Mouse (Mus musculus) lung, postnatal 0 days (tissue): ENCODE measurements around the gene Itpr2. TPM values are rescaled to one million over a fixed set of nuclear protein-coding genes. Genes with fewer than 3 reads are reported as not detected.

Experiments
- ATAC-seq: fragments of 200-750 bp; cut with Nextera tagmentation; 2 replicates; pipeline ENCODE4 v1.8.0; 2017; ENCODE audit warnings: moderate library complexity
- DNase-seq: peaks from one replicate; pipeline ENCODE4 v3.0.0-alpha.2; 2016; ENCODE audit warnings: low spot score
- H3K27ac ChIP-seq: fragments of 300-500 bp; sonication (generic); 2 replicates; pipeline ENCODE4 v1.5.1; 2014; ENCODE audit warnings: antibody characterized with exemption, mild to moderate bottlenecking, low read length, mixed read lengths
- H3K27me3 ChIP-seq: fragments of 300-500 bp; sonication (generic); replicated peaks from 2 replicates; pipeline ENCODE4 v1.6.1; 2014; ENCODE audit warnings: low read length, mixed read lengths; ENCODE audit not compliant: insufficient read depth
- H3K36me3 ChIP-seq: fragments of 300-500 bp; sonication (generic); 2 replicates; pipeline ENCODE4 v1.6.1; 2014; ENCODE audit warnings: low read length, mixed read lengths; ENCODE audit not compliant: insufficient read depth
- H3K4me1 ChIP-seq: fragments of 300-500 bp; sonication (generic); 2 replicates; pipeline ENCODE4 v1.6.1; 2014; ENCODE audit warnings: antibody characterized with exemption, low read depth, low read length, mixed read lengths; ENCODE audit not compliant: insufficient read depth
- H3K4me2 ChIP-seq: fragments of 300-500 bp; sonication (generic); replicated peaks from 2 replicates; pipeline ENCODE4 v1.6.1; 2014; ENCODE audit warnings: low read depth, mild to moderate bottlenecking, low read length, moderate library complexity, mixed read lengths
- H3K4me3 ChIP-seq: fragments of 300-500 bp; sonication (generic); 2 replicates; pipeline ENCODE4 v1.5.1; 2014; ENCODE audit warnings: low read depth, low read length
- H3K9ac ChIP-seq: fragments of 300-500 bp; sonication (generic); replicated peaks from 2 replicates; pipeline ENCODE4 v1.6.1; 2014; ENCODE audit warnings: low read depth, mild to moderate bottlenecking
- H3K9me3 ChIP-seq: fragments of 300-500 bp; sonication (generic); 2 replicates; pipeline ENCODE4 v1.6.1; 2016; ENCODE audit warnings: low read length, mixed read lengths
- CTCF ChIP-seq: IDR thresholded peaks from 2 replicates; pipeline ENCODE4 v1.5.1; 2016; ENCODE audit warnings: antibody characterized with exemption, mild to moderate bottlenecking
- EP300 ChIP-seq: IDR thresholded peaks from 2 replicates; pipeline ENCODE4 v1.6.1; 2016; ENCODE audit warnings: antibody characterized with exemption, mild to moderate bottlenecking, control low read depth
- WGBS: fragments of 180-500 bp; shearing (Covaris S2); extraction: QIAGEN DNeasy Blood & Tissue Kit; methylation state at CpG from one replicate; pipeline ENCODE4 v1.1.7; 2014; 5-methylcytosine and 5-hydroxymethylcytosine counted together
- polyA plus RNA-seq: library from polyadenylated mRNA; unstranded; fragments of >200 nt; fragmentation: Nextera tagmentation; extraction: Ambion mirVana; gene quantifications from 2 replicates; pipeline ENCODE4 v1.2.1, GENCODE M21; 2015

Gene Itpr2
- polyA plus RNA-seq, 1 experiment from 2014 or later: 15.7 TPM

DNA sequence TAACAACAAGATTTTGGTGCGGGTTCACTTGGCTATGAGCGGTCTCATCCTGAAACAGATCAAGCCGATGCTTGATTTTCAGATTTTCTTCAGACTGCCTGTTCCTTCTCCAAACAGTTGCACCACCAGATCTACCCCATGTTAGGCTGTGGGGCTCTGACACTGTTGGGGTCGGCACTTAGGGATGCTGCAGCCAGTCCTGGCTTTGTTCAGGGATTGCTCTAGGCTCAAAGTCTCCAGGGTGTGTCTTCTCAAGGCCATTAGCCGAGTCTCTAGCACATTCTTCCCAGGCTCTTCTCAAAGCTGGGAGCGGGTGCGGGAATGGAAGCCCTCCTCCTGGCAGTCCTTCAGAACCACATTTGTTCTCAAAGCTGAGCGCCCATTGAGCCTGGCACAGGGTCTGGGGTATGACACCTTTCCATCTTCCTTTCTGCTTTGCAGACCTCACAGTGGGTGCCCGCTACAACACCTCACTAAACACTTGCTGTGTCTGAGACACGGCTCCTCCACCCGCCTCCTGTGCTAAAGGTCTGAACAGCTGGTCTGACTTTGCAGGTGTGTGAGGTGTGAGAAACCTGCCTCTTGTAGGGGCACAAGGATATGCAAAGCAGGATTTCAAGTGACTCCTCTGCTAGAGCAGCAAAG, 217.0 kb downstream of the Itpr2 start:
- no peaks in the 10 kb centered on the region for H3K27me3 ChIP-seq
- DNase-seq (no peak), ATAC-seq (no peak)
- no peak overlapping the region for H3K4me3 ChIP-seq
- H3K27ac ChIP-seq: no peak overlapping the region
- H3K4me2 ChIP-seq: no peak overlapping the region
- 85% methylated on average over 11 of the region's 11 CpGs for WGBS
- H3K9me3 ChIP-seq: no peaks in the 10 kb centered on the region
- no peaks in the 10 kb centered on the region for H3K4me1 ChIP-seq
- H3K9ac ChIP-seq: no peak overlapping the region
- TF ChIP-seq EP300 (no peak), CTCF (no peak)
- H3K36me3 ChIP-seq: no peaks in the 10 kb centered on the region

- no peaks in the 10 kb centered on the region for H3K4me1 ChIP-seq
- no peak overlapping the region for H3K4me2 ChIP-seq
- ATAC-seq (no peak), DNase-seq (no peak)
- H3K27me3 ChIP-seq: no peaks in the 10 kb centered on the region
- H3K36me3 ChIP-seq: no peaks in the 10 kb centered on the region
- no peak overlapping the region for H3K27ac ChIP-seq
- 61% methylated on average over 7 of the region's 7 CpGs for WGBS
- no peak overlapping the region for H3K9ac ChIP-seq
- H3K9me3 ChIP-seq: no peaks in the 10 kb centered on the region
- TF ChIP-seq EP300 (no peak), CTCF (no peak)
- no peak overlapping the region for H3K4me3 ChIP-seq
Observed at GRCm38 (mm10) chr6:146283981-146284380, 218.0 kb downstream of the Itpr2 start.

DNA sequence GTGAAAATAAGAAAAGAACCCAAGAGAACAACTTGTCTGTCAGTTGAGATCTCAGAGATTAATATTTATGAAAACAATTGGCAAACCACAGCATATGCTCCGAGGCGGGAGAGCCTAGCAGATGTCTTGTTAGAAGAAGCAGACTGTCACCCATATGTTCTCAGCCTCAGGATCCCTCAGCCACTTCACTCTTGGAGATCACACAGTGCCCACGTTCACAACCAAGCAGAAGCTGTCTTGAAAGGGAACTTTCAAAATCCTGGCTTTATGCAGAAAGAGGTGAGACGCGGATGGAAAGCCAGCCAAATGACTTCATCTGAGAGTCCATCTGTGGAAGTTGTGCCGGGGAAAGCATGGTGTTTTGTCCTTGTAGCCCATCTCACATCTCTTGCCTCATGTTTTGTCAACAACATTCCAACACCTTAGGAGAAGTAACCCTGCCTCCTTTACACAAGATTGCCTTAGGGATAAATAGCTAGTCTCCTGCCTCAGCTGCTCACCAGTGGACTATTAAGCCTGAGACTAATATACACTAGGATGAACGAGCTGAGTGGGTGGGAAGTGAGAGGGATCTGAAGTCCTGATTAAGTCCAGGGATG, 219.9 kb downstream of the Itpr2 start:
- no peaks in the 10 kb centered on the region for H3K4me1 ChIP-seq
- 61% methylated on average over 7 of the region's 7 CpGs for WGBS

GRCm38 (mm10) chr6:146281176-146281899, 220.7 kb downstream of the Itpr2 start:
- H3K9me3 ChIP-seq: no peaks in the 10 kb centered on the region
- no peaks in the 10 kb centered on the region for H3K36me3 ChIP-seq
- no peak overlapping the region for H3K9ac ChIP-seq
- peak; percentile 54 for TF ChIP-seq CTCF
- TF ChIP-seq EP300: no peak
- DNase-seq: no peak
- H3K4me3 ChIP-seq: no peak overlapping the region
- H3K4me2 ChIP-seq: no peak overlapping the region
- ATAC-seq: no peak
- WGBS: 85% methylated on average over 24 of the region's 24 CpGs
- H3K27me3 ChIP-seq: no peaks in the 10 kb centered on the region
- H3K27ac ChIP-seq: no peak overlapping the region
- H3K4me1 ChIP-seq: no peaks in the 10 kb centered on the region

More for the DNA sequence above, 219.9 kb downstream of the Itpr2 start:
- no peak for TF ChIP-seq EP300
- TF ChIP-seq CTCF: no peak
- DNase-seq (no peak), ATAC-seq (no peak; the same call in 1 of the 2 replicates)
- H3K9ac ChIP-seq: no peak overlapping the region
- H3K27ac ChIP-seq: no peak overlapping the region
- no peaks in the 10 kb centered on the region for H3K36me3 ChIP-seq
- H3K4me3 ChIP-seq: no peak overlapping the region
- no peaks in the 10 kb centered on the region for H3K27me3 ChIP-seq
- H3K4me2 ChIP-seq: no peak overlapping the region
- no peaks in the 10 kb centered on the region for H3K9me3 ChIP-seq

- no peaks in the 10 kb centered on the region for H3K4me1 ChIP-seq
- DNase-seq (no peak), ATAC-seq (no peak)
- H3K4me3 ChIP-seq: no peak overlapping the region
- WGBS: 93% methylated on average over 5 of the region's 5 CpGs
- H3K27ac ChIP-seq: no peak overlapping the region
- no peaks in the 10 kb centered on the region for H3K36me3 ChIP-seq
- H3K4me2 ChIP-seq: no peak overlapping the region
- H3K9me3 ChIP-seq: no peaks in the 10 kb centered on the region
- H3K27me3 ChIP-seq: no peaks in the 10 kb centered on the region
- TF ChIP-seq CTCF (no peak), EP300 (no peak)
- H3K9ac ChIP-seq: no peak overlapping the region
Observed at GRCm38 (mm10) chr6:146273256-146273655, 228.8 kb downstream of the Itpr2 start.

DNA sequence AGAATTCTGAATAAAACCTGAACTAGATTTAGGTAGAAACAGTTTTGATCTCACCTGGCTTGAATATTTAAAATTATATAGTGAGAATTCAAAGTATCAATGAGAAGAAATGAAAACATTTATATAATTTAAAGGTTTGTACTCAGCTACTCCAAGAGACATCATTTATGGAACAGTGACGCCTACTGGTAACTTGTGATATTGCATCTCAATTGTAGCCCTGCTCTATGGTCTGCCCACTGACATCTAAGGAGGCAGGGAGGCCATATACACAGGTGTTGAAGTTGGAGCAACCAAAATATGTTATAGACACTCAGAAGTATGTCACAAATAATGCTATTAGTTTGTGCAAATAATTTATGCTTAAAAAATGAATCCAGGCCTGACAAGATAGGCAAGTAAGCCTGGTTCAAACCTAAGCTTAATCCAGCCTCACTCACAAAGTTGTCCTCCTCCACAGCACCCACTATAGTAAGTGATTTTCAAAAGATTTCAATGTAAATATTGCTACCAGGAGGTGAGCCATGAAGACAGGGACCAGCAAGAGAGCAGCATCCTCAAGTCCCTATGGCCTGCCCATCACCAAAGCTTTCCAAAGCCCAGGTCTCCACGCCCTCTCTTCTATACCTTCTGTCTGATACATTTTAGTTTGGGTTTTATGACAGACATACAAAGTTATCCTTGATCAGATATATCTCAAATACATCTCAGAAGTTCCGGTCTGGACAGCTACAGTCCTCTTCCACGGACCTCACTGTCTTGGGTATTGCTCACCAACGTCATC, 229.6 kb downstream of the Itpr2 start:
- H3K27me3 ChIP-seq: no peaks in the 10 kb centered on the region
- peak; percentile 67 for DNase-seq
- H3K4me3 ChIP-seq: no peak overlapping the region
- H3K9ac ChIP-seq: no peak overlapping the region
- no peak overlapping the region for H3K27ac ChIP-seq
- no peak overlapping the region for H3K4me2 ChIP-seq
- TF ChIP-seq EP300: no peak
- peak; percentile 90 for TF ChIP-seq CTCF
- no peaks in the 10 kb centered on the region for H3K9me3 ChIP-seq
- 80% methylated on average over 5 of the region's 5 CpGs for WGBS
- H3K4me1 ChIP-seq: no peaks in the 10 kb centered on the region
- no peaks in the 10 kb centered on the region for H3K36me3 ChIP-seq
- ATAC-seq: no peak
